Mouse (Mus musculus) heart, postnatal 25 days (tissue): Measurements from ENCODE around the gene Cst3. TPM values are rescaled to one million over a fixed set of nuclear protein-coding genes. Genes with fewer than 3 reads are reported as not detected.

Experiments used
- DNase-seq: peaks from one replicate; pipeline ENCODE4 v3.0.0; 2022; ENCODE audit warnings: low spot score
- intact Hi-C: fragments of 180-260 bp; cut with DNase I; formaldehyde crosslinking; loops from one replicate; pipeline ENCODE4 v1.15.1; 2025
- total RNA-seq, 2 experiments: library from RNA; stranded (reverse); gene quantifications; 2 replicates each; pipeline ENCODE4 v1.2.3; 2021

Gene Cst3
- 1,000 to 10,000 TPM in 1 of 2 experiments, 100 to 1,000 TPM in 1; 940 to 1,010 TPM for total RNA-seq

- DNase-seq, result peak; percentile 94
- intact Hi-C loops, result loop anchor here (2.0 kb wide), 2 partner anchors 19 to 25 kb away; no protein-coding TSS in a partner anchor
Observed at GRCm38 (mm10) chr2:148875335-148875811, at the start of gene Cst3. Gene Cst3, minus strand, starts transcription at chr2:148875692.

- DNase-seq, result peak; percentile 21
- intact Hi-C loops, result loop anchor here (1.0 kb wide), 2 partner anchors 51 to 150 kb away; no protein-coding TSS in a partner anchor
Observed at GRCm38 (mm10) chr2:148902286-148902685, 26.8 kb upstream of the Cst3 start.

DNA sequence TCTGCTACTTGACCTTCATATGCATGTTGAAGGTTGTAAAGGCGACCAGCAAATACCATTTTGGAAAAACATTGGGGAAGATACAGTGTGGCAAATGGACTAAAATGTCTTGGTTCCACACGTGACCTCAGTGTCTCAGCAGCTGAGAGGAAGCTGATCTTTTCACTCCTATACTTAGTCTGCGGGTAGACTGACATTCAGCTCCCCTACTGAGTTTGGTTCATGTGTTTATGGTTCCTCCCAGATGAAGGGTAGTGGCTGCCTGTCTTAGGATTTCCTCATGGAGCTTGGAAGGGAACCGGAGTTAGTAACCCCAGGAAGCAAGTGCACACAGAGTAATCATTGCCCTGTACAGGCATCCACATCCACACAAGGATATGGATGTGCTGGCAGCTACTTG lies 24.8 kb upstream of the Cst3 start:
- no peak for DNase-seq
- intact Hi-C loops, result loop anchor here (2.0 kb wide), 1 partner anchor 26 kb away; the partner anchor contains the start of gene Cst3

GRCm38 (mm10) chr2:148896219-148896618 lies 20.7 kb upstream of the Cst3 start:
- intact Hi-C loops, result no loop called here
- DNase-seq, result no peak

GRCm38 (mm10) chr2:148893107-148893506 lies 17.6 kb upstream of the Cst3 start:
- intact Hi-C loops, result no loop called here
- no peak for DNase-seq

DNA sequence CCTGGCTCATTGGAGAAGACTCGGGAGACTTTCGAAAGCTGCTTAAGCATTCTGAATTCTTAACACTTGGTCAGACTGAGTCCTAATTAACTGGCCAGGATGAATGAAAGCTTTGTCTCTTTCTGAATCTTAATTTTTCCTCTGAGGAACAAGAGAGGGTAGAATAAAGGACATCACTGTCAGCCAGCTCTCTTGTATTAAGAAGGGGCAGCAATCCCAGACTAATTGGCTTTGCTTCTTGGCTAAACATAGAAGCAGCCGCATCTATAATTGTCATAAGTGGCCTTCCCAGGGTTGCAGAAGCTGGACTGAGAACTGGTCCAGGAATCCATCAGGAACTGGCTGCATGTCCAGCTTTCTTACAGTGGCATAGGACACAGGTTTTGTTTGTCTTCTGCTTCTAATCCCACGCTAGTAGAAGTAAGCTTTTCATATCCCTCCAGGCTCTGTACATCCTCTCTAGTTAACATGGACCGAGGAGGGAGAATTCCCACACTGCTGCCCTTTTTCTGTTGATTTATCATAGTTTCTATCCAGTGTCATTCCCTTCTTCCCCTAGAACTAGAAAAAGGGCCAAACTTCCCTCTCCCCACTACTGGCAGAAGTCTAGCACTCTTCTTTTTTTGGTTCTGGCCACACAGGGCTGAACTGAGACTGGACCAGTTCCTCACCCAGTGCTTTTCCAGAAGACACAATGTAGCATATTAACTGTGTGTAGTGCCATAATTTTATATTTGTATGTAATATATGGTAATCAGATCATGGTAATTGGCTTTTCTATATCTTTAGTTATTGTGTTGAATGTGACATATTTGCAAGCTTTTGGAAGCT lies 14.7 kb upstream of the Cst3 start:
- no peak for DNase-seq
- intact Hi-C loops, result no loop called here

- DNase-seq, result no peak
- intact Hi-C loops, result no loop called here
Observed at GRCm38 (mm10) chr2:148889331-148890010, 14.0 kb upstream of the Cst3 start.

DNA sequence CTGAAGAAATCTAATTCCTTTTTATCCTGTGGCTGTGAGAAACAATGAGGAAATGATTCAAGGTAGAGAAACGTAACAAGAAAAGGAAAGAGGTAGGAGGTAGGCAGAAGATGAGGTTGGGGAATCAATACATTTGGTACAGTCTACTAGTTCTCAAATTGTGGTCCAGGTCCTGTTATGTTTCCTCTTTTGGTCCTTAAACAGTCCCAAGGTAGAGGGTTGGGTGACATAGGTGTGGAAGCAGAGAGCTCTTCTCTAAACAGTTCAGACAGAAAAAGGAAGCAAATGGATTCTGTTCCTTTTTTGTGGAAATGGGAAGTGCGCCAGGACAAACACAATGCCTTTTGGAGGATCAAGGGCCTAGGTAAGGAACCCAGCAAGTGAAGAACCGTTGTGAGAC lies 13.4 kb upstream of the Cst3 start:
- DNase-seq, result no peak
- intact Hi-C loops, result no loop called here

DNA sequence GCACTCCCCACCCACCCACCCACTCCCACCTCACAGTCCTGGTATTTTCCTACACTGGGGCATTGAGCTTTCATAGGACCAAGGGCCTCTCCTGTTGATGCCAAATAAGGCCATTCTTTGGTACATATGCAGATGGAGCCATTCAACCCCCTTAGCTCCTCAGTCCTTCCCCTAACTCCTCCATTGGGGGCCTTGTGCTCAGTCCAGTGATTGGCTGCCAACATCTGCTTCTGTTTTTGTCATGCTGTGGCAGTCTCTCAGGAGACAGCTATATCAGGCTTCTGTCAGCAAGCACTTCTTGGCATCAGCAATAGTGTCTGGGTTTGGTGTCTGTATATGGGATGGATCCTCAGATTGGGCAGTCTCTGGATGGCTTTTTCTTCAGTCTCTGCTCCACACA lies 9.2 kb upstream of the Cst3 start:
- no peak for DNase-seq
- intact Hi-C loops, result no loop called here

DNA sequence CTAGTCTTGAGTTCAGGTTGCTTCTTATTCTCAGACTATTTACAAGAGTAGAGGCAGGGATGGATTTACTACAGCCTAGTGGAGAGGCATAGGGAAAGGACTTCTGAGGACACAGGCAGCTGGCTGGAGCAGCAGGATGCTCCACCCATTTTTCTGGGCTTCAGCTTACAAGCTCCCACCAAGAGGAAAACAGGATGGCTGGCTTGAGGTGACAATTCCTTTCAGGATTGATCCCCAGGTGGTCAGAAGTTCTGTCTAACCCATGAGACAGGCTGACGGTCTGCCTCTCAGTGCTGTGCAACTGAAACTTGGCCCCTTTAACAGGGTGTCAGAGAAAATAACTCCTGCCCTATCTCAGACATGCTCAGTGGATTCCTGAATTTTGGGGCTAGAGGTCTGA lies 3.7 kb upstream of the Cst3 start:
- intact Hi-C loops, result no loop called here
- peak; percentile 54 for DNase-seq

DNA sequence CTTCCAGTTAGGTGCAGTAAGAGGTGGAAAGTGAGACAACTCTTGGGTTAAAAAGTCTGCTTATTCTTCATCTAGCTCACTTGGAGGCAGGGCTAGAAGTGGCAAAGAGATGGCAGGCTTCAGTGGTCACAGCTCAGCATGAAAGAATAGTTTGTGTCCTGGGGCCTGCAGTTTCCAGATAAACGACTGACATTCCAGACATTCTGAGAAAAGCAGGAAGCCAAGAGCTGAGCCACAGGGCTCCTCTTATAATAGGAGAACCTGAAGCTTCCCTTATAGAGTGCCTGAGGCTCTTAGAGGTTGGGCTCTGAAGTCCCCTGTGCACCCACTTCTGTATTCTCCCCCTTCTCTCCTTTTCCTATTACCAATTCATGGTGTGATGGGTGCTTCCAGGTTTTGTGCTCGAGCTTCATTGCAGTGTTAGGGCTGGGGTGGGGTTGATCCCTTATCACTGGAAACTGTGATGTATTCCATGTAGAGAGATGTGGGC lies 3.2 kb upstream of the Cst3 start:
- intact Hi-C loops, result no loop called here
- DNase-seq, result no peak

GRCm38 (mm10) chr2:148877016-148877770 lies 1.7 kb upstream of the Cst3 start:
- intact Hi-C loops, result no loop called here
- peak; percentile 38 for DNase-seq

DNA sequence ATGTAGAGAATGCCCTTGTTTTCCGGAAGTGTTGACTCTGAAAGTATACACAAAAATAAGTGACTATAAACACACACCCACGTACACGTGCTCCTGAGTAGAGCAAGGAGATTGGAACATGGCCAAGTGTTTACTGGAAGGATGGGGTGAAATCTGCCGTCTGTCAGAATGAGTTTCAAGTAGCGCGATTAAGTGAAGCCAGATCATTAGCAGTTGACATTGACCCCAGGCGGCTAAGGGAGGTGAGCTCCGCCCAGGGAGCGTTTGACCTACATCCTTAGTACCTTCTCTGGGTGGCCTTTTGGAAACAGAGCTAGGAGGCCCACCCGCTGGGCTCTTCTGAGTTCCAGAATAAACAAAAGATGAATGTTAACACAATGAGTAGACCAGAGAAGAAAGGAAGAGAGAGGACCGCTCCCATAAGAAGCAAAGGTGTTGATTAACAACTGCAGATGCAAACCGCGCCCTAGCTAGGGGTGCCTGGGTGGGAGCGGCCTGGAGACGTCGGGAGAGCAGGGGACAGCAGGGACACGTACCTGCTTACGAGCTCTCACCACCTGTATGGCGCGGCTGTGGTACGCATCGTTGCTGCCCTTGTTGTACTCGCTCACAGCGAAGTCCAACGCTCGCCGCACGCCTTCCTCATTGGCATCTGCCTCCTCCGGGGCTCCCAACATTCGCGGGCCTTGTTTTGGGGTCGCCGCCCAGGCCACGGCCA lies 716 bp downstream of the Cst3 start:
- no peak for DNase-seq
- intact Hi-C loops, result loop anchor here (2.0 kb wide), 2 partner anchors 18 to 26 kb away; no protein-coding TSS in a partner anchor

DNA sequence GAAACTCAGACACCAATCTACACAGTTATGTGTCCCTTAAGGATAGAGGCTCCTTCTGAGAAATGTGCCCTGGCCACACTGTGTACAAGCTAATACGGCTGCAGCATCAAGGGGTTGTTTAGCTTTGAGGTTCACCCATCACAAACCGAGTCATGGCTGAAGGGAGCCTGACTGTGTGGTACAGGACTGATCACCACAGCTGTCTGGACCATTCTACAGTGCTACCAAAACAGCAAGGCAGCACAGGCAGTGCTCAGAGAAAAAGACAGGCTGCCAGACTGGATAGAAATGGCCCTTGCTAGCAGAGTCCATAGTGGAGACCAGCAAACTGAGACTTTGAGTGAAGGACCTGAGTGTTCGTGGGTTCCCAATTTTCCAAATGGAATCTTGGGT lies 1.3 kb downstream of the Cst3 start:
- intact Hi-C loops, result loop anchor here (2.0 kb wide), 2 partner anchors 17 to 27 kb away; no protein-coding TSS in a partner anchor
- no peak for DNase-seq

GRCm38 (mm10) chr2:148872860-148873259 lies 2.6 kb downstream of the Cst3 start:
- intact Hi-C loops, result no loop called here
- no peak for DNase-seq

GRCm38 (mm10) chr2:148870526-148870925 lies 5.0 kb downstream of the Cst3 start:
- intact Hi-C loops, result no loop called here
- DNase-seq, result no peak

DNA sequence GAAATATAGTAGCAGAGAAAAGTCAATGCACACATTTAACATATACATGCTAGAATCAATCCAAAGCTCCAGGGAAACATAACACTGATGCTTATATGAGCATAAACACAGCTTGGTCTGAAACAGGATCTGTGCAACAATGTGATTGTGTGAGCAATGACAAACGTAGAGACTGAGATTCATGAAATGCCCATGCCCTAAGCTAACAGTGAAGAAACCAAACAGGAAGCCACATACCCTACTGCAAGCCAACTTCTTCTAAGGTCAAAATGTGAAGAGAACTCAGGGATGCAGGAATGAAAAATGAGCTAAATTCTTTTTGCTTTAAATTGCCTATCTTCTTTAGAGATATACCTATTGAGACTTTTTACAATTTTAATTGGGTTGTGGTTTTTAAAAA lies 6.5 kb downstream of the Cst3 start:
- intact Hi-C loops, result loop anchor here (2.0 kb wide), 1 partner anchor 16 kb away; no protein-coding TSS in a partner anchor
- no peak for DNase-seq

- intact Hi-C loops, result no loop called here
Observed at GRCm38 (mm10) chr2:148864966-148865365, 10.5 kb downstream of the Cst3 start, which contains the start of gene 9230104L09Rik. Gene 9230104L09Rik, minus strand, starts transcription at chr2:148865038.

GRCm38 (mm10) chr2:148861693-148862092 lies 13.8 kb downstream of the Cst3 start:
- no peak for DNase-seq
- intact Hi-C loops, result no loop called here

More at GRCm38 (mm10) chr2:148864966-148865365, 10.5 kb downstream of the Cst3 start, which contains the start of gene 9230104L09Rik:
- no peak for DNase-seq
